Mouse (Mus musculus) cerebellum, adult 2 months (tissue): ENCODE results near the gene Def6.

ENCODE experiments used
- CTCF ChIP-seq: fragments of 200-500 bp; IDR thresholded peaks from 2 replicates; pipeline ENCODE4 v1.5.1; 2011; ENCODE audit warnings: low read depth, mild to moderate bottlenecking, control low read depth, low read length, moderate library complexity, borderline replicate concordance; ENCODE audit not compliant: insufficient read depth
- POLR2A ChIP-seq: fragments of 200-500 bp; IDR thresholded peaks from 2 replicates; pipeline ENCODE4 v1.6.1; 2011; ENCODE audit warnings: low read length, control low read depth, borderline replicate concordance; ENCODE audit not compliant: insufficient read depth

DNA sequence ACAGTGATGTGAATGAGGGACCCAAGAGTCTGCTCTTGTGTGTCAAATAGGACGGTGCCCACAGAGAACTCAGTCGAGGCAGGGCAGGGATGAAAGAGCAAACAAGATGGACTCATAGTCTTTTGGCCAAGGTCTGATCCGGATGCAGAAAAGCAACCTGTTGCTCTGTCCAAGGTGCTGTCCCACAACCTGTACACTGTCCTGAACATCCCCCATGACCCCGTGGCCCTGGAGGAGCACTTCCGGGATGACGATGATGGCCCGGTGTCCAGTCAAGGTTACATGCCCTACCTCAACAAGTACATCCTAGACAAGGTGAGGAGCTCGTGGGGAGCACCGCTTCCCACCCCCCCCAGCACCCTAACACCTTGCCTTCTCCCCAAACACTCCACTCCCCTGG is 9.2 kb downstream of the Def6 start:
- TF ChIP-seq CTCF (no peak), POLR2A (no peak)
